Mouse (Mus musculus) neural tube, embryonic 11.5 days (tissue): ENCODE measurements around the gene Zik1. TPM values are rescaled to one million over a fixed set of nuclear protein-coding genes. Genes with fewer than 3 reads are reported as not detected.
A peak's percentile ranks its signal among the peaks of the same experiment; 100 is the strongest.

Experiments
- ATAC-seq: fragments of 200-750 bp; cut with Nextera tagmentation; 2 replicates; pipeline ENCODE4 v1.8.0; 2017; ENCODE audit warnings: moderate number of reproducible peaks, mild to moderate bottlenecking, moderate TSS enrichment, moderate library complexity; ENCODE audit not compliant: insufficient read depth, low FRiP score, low TSS enrichment
- DNase-seq: peaks from one replicate; pipeline ENCODE4 v3.0.0-alpha.2; 2015; ENCODE audit warnings: low spot score
- H3K27ac ChIP-seq: fragments of 300-500 bp; sonication (generic); 2 replicates; pipeline ENCODE4 v1.5.1; 2014; ENCODE audit warnings: low read depth, mild to moderate bottlenecking, low read length
- H3K27me3 ChIP-seq: fragments of 300-500 bp; sonication (generic); 2 replicates; pipeline ENCODE4 v1.6.1; 2014; ENCODE audit warnings: mild to moderate bottlenecking, low read length, mixed read lengths; ENCODE audit not compliant: control insufficient read depth, insufficient read depth
- H3K36me3 ChIP-seq: fragments of 300-500 bp; sonication (generic); 2 replicates; pipeline ENCODE4 v1.6.1; 2014; ENCODE audit warnings: mild to moderate bottlenecking, low read length, moderate library complexity, mixed read lengths; ENCODE audit not compliant: control insufficient read depth, insufficient read depth
- H3K4me1 ChIP-seq: fragments of 300-500 bp; sonication (generic); 2 replicates; pipeline ENCODE4 v1.6.1; 2014; ENCODE audit warnings: low read length, mixed read lengths; ENCODE audit not compliant: control insufficient read depth, insufficient read depth
- H3K4me2 ChIP-seq: fragments of 300-500 bp; sonication (generic); 2 replicates; pipeline ENCODE4 v1.6.1; 2014; ENCODE audit warnings: low read depth, mild to moderate bottlenecking, moderate library complexity
- H3K4me3 ChIP-seq: fragments of 300-500 bp; sonication (generic); 2 replicates; pipeline ENCODE4 v1.5.1; 2014; ENCODE audit warnings: low read depth, low read length
- H3K9ac ChIP-seq: fragments of 300-500 bp; sonication (generic); 2 replicates; pipeline ENCODE4 v1.6.1; 2014; ENCODE audit warnings: mild to moderate bottlenecking, low read length
- H3K9me3 ChIP-seq: fragments of 300-500 bp; sonication (generic); 2 replicates; pipeline ENCODE4 v1.6.1; 2016; ENCODE audit warnings: low read length; ENCODE audit not compliant: control insufficient read depth
- WGBS: fragments of 180-500 bp; shearing (Covaris S2); extraction: QIAGEN DNeasy Blood & Tissue Kit; methylation state at CpG from one replicate; pipeline ENCODE4 v1.1.7; 2014; 5-methylcytosine and 5-hydroxymethylcytosine counted together
- polyA plus RNA-seq: library from polyadenylated mRNA; unstranded; fragments of >200 nt; fragmentation: Nextera tagmentation; extraction: Ambion mirVana; gene quantifications from 2 replicates; pipeline ENCODE4 v1.2.1, GENCODE M21; 2014

Zik1 gene
- polyA plus RNA-seq: 41.3 and 47.7 TPM in 2 replicates

DNA sequence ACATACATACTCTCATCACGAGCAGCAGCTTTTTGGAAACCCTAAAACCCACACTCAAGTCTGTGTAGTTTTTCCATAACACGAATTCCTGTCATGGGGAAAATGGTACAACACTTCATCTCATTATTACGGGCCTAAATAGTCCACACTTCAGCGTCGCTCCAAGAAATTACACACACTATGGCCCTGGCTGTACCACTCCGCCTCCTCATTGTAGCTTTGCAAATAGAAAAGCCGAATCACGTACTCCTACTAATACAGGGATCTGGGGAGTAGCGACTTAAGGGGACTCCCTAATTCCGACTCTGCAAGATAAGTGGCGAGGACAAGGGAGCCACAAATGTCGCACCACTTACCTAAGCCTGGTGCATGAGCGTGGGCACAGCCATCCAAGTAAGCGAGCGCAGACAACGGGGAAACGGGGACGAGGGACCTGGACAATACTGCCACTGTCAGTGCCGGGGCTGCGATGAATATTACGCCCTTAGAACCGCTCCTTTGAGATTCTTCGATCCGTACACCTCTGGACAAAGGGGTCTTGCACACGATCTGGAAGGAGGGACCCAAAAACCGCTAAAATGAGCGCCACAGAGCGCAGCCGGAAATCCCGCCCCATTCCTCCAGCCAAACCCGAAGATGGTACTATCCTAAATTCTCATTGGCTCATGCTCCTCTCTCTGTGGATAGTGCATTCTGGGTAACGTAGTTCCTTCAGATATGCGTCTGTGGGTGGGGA, at the start of gene Zik1:
TSS of gene Zik1 (minus strand) at position 609 of the 736 bp plus-strand sequence.
- Histone ChIP-seq H3K9me3 (no peaks in the 10 kb centered on the region), H3K27me3 (no peaks in the 10 kb centered on the region), H3K4me2 (peak within 1 kb of the TSS; percentile 54), H3K9ac (peak within 1 kb of the TSS; percentile 78), H3K4me1 (0 out of 2 replicates have a peak, but pooled peaks cover 3% of the 10 kb centered on the region), H3K27ac (no peak within 1 kb of the TSS), H3K36me3 (peaks cover 18% of the 10 kb centered on the region), H3K4me3 (peak within 1 kb of the TSS; percentile 55)
- DNase-seq (peak; percentile 86), ATAC-seq (peak; percentile 99)
- WGBS: 2% methylated on average over 33 of the region's 33 CpGs

DNA sequence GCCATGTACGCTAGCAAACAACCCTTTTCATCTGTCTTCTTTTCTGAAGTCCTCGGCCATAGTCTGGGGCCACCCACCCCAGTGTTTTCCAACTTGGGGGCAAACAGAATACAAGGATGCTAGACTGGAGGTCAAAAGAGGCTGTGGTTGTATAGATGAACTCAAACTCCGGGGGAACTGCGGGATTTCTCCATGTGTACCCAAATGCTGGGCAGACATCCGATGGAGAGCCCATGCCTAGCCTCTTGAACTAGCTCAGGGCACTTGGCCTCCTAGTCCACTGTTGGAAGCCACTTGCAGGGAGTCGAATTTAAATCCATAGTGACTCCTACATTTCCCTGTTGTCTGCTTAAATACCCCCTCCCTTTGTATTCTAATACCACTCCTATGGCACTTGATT, 384 bp upstream of the Zik1 start:
- H3K4me1 ChIP-seq: 0 out of 2 replicates have a peak, but pooled peaks cover 3% of the 10 kb centered on the region
- peaks cover 12% of the 10 kb centered on the region for H3K36me3 ChIP-seq
- H3K4me2 ChIP-seq: peak overlapping the region; percentile 28; the same call in 1 of the 2 replicates
- no peak overlapping the region for H3K27ac ChIP-seq
- H3K9ac ChIP-seq: peak overlapping the region; percentile 37; the same call in 1 of the 2 replicates
- DNase-seq: no peak
- no peaks in the 10 kb centered on the region for H3K9me3 ChIP-seq
- peak; percentile 46; the same call in 1 of the 2 replicates for ATAC-seq
- H3K27me3 ChIP-seq: no peaks in the 10 kb centered on the region
- WGBS: 38% methylated on average over 6 of the region's 6 CpGs
- H3K4me3 ChIP-seq: peak overlapping the region; percentile 55

DNA sequence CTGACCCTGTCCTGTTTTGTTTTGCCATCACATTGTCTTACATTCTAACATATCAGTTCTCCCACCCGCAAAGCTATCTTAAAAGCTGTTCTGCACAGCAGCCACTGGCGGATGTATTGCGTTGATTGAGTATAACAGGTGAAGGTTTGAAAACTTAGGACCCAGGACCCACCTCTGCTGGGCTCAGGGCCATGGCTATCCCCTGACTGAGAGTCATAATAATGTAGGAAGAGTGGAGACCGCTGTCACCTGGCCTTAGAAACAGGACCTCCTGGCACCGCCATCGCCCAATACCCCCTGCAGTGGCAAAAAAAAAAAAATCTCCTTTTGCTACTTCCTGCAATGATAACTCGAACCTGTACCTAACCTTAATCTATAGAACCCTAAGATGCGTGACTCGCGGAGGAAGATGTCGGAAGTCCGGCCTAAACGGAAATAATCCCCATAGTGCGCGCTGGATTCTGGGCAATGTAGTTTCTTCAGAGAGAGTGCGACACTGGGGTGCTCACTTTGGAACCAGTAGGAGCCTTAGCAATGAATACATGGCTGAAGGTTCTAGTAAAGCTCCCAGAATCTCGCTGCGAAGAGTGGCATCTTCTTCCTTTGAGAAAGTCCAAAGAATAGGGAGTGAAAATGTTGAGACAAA, 14.5 kb downstream of the Zik1 start:
- no peaks in the 10 kb centered on the region for H3K27me3 ChIP-seq
- 0 out of 2 replicates have a peak, but pooled peaks cover 3% of the 10 kb centered on the region for H3K9me3 ChIP-seq
- ATAC-seq: no peak
- DNase-seq: no peak
- no peak overlapping the region; the same call in 1 of the 2 replicates for H3K4me3 ChIP-seq
- no peak overlapping the region for H3K4me2 ChIP-seq
- H3K27ac ChIP-seq: no peak overlapping the region
- 68% methylated on average over 18 of the region's 18 CpGs for WGBS
- no peaks in the 10 kb centered on the region for H3K4me1 ChIP-seq
- no peak overlapping the region for H3K9ac ChIP-seq
- H3K36me3 ChIP-seq: no peaks in the 10 kb centered on the region

DNA sequence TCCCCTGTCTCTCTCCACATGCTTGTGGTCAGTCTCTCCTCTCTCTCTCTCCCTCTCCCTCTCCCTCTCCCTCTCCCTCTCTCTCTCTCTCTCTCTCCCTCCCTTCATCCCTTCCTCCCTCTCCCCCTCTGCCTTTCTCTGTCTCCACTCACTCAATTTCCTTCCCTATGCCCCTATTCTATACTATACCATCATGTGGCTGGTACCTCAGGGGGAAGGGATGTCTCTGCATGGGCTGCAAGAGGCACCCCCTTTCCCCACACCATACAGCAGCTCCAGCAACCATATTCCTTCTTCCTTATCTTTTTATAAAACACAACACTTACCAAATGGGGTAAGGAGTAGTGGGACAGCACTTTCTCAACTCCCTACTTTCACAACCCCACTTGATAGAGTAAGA, 15.4 kb downstream of the Zik1 start:
- H3K4me1 ChIP-seq: no peaks in the 10 kb centered on the region
- 0 out of 2 replicates have a peak, but pooled peaks cover 3% of the 10 kb centered on the region for H3K9me3 ChIP-seq
- no peak for ATAC-seq
- H3K27ac ChIP-seq: no peak overlapping the region
- H3K4me2 ChIP-seq: no peak overlapping the region
- H3K4me3 ChIP-seq: no peak overlapping the region
- H3K9ac ChIP-seq: no peak overlapping the region
- no peaks in the 10 kb centered on the region for H3K27me3 ChIP-seq
- no peaks in the 10 kb centered on the region for H3K36me3 ChIP-seq
- DNase-seq: no peak

DNA sequence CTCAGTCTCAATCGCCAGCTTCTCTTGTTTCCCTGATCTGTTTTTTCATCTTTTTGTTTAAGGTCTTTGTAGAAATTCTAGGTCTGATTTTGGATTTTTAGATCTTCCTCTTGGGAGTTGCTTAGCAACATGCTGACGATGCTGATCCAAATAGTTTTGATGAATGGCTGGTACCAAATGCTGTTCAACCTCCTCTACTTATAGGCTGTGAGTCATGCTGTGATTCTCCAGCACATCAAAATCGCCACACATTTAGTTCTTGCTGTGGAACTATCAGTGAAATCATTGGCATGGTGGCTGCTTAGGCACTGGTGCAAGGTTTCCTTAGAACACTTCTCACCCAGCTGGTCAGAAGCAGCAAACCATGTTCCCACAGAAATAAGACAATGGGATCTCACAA, 37.0 kb downstream of the Zik1 start:
- Histone ChIP-seq H3K4me1 (no peaks in the 10 kb centered on the region), H3K4me2 (no peak overlapping the region), H3K4me3 (no peak overlapping the region), H3K9me3 (peaks cover 4% of the 10 kb centered on the region; the same call in 1 of the 2 replicates), H3K27me3 (no peaks in the 10 kb centered on the region), H3K9ac (no peak overlapping the region), H3K36me3 (no peaks in the 10 kb centered on the region), H3K27ac (no peak overlapping the region)
- 71% methylated on average over 3 of the region's 3 CpGs for WGBS
- no peak for ATAC-seq
- no peak for DNase-seq

DNA sequence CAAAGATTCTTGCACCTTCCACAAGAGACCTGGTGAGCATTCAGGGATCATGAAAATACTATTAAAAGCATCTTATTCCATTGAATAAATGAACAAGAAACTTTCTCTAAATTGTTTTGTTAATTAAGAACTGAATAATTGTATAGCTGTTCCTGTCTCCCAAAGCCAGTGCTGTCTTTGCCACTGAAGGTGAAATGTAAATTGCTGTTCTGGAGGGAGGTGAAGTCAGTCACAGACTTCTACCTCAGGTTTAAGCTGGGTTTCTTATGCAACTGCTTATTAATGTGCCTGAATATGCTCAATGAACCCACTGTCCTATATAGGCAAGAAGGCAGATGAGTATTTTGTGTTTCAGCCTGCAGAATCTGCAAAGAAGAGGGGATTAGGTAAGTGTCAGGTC, 52.2 kb downstream of the Zik1 start, which contains the start of gene Vmn1r67:
TSS of gene Vmn1r67 (plus strand) at position 301 of the 400 bp plus-strand sequence.
- no peak within 1 kb of the TSS for H3K27ac ChIP-seq
- H3K4me3 ChIP-seq: no peak within 1 kb of the TSS
- H3K4me1 ChIP-seq: no peaks in the 10 kb centered on the region
- no peak for DNase-seq
- no peaks in the 10 kb centered on the region for H3K27me3 ChIP-seq
- H3K4me2 ChIP-seq: no peak within 1 kb of the TSS
- no peak for ATAC-seq
- H3K9ac ChIP-seq: no peak within 1 kb of the TSS
- H3K9me3 ChIP-seq: peaks cover 2% of the 10 kb centered on the region; the same call in 1 of the 2 replicates
- no peaks in the 10 kb centered on the region for H3K36me3 ChIP-seq

Other genes starting within 250 kb of the Zik1 start
- gene Vmn1r66, start 217.4 kb downstream of the Zik1 start, polyA plus RNA-seq: not detected in 2 replicates
- gene Vmn1r67, start 52.1 kb downstream of the Zik1 start, polyA plus RNA-seq: not detected in 2 replicates
- not detected in 2 replicates for gene Vmn1r68, start 63.1 kb upstream of the Zik1 start, polyA plus RNA-seq
- gene Vmn1r69, start 118.3 kb upstream of the Zik1 start, polyA plus RNA-seq: not detected in 2 replicates
- gene Vmn1r70, start 136.1 kb upstream of the Zik1 start, polyA plus RNA-seq: not detected in 2 replicates
- not detected in 2 replicates for gene Nlrp4b, start 192.4 kb upstream of the Zik1 start, polyA plus RNA-seq